Mouse (Mus musculus) midbrain, embryonic 15.5 days (tissue): ENCODE measurements around the gene Pid1. TPM values are rescaled to one million over a fixed set of nuclear protein-coding genes. Genes with fewer than 3 reads are reported as not detected.

Experiments
- ATAC-seq: fragments of 200-750 bp; cut with Nextera tagmentation; replicated peaks from 2 replicates; pipeline ENCODE4 v1.8.0; 2017; ENCODE audit warnings: moderate TSS enrichment
- H3K27ac ChIP-seq: fragments of 300-500 bp; sonication (generic); 2 replicates; pipeline ENCODE4 v1.5.1; 2015; ENCODE audit warnings: mild to moderate bottlenecking, inconsistent platforms
- H3K27me3 ChIP-seq: fragments of 300-500 bp; sonication (generic); replicated peaks from 2 replicates; pipeline ENCODE4 v1.6.1; 2015; ENCODE audit warnings: inconsistent platforms
- H3K36me3 ChIP-seq: fragments of 300-500 bp; sonication (generic); replicated peaks from 2 replicates; pipeline ENCODE4 v1.6.1; 2015; ENCODE audit warnings: inconsistent platforms
- H3K4me1 ChIP-seq: fragments of 300-500 bp; sonication (generic); 2 replicates; pipeline ENCODE4 v1.6.1; 2015; ENCODE audit warnings: inconsistent platforms
- H3K4me2 ChIP-seq: fragments of 300-500 bp; sonication (generic); 2 replicates; pipeline ENCODE4 v1.6.1; 2015; ENCODE audit warnings: inconsistent platforms, mild to moderate bottlenecking, moderate library complexity
- H3K4me3 ChIP-seq: fragments of 300-500 bp; sonication (generic); 2 replicates; pipeline ENCODE4 v1.5.1; 2015; ENCODE audit warnings: mild to moderate bottlenecking, inconsistent platforms
- H3K9ac ChIP-seq: fragments of 300-500 bp; sonication (generic); 2 replicates; pipeline ENCODE4 v1.6.1; 2015; ENCODE audit warnings: mild to moderate bottlenecking, inconsistent platforms
- H3K9me3 ChIP-seq: fragments of 300-500 bp; sonication (generic); 2 replicates; pipeline ENCODE4 v1.6.1; 2016; ENCODE audit warnings: inconsistent platforms
- WGBS: fragments of 180-500 bp; shearing (Covaris S2); methylation state at CpG from one replicate; pipeline ENCODE4 v1.1.7; 2015; ENCODE audit warnings: mixed read lengths; 5-methylcytosine and 5-hydroxymethylcytosine counted together
- polyA plus RNA-seq: library from polyadenylated mRNA; unstranded; fragments of >200 nt; fragmentation: Nextera tagmentation; extraction: Ambion mirVana; gene quantifications from 2 replicates; pipeline ENCODE4 v1.2.1, GENCODE M21; 2015

Pid1 gene
- polyA plus RNA-seq, 1 experiment from 2014 or later: 88.1 TPM

DNA sequence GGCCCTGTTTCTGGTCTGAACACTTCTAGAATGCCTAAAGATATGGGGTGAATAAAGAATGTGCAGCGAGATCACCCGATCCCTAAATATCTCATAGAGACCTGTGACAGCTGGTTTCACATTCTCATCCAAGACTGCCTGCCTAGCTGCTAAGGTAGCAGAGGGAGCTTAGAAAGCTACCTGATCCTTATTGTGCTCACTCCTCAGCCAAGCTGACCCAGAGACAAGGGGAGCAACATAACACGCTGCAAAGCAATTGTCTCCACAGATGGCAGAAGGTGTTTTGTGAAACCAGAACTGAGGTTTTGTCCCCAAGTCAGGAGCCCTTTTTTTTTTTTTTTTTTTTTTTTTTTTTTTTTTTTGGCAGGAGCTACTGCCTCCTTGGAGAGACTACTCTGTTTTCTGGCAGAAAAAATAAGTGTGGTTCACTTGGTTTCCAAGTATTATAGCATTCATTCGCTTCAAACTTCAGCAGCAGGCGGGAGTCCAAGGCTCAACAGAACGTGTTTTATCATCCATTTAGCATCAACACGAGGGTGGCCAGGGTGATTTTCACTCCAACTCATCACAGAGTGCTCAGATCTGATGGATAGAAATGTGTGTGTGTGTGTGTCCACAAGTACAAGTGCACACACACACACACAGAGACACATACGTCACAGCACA is 22.6 kb upstream of the Pid1 start:
- Histone ChIP-seq H3K4me2 (no peak overlapping the region), H3K36me3 (peaks cover 6% of the 10 kb centered on the region; the same call in 1 of the 2 replicates), H3K4me1 (0 out of 2 replicates have a peak, but pooled peaks cover 4% of the 10 kb centered on the region), H3K27me3 (no peaks in the 10 kb centered on the region), H3K4me3 (no peak overlapping the region), H3K9ac (no peak overlapping the region), H3K27ac (no peak overlapping the region), H3K9me3 (no peaks in the 10 kb centered on the region)
- 81% methylated on average over 8 of the region's 8 CpGs for WGBS
- no peak for ATAC-seq

DNA sequence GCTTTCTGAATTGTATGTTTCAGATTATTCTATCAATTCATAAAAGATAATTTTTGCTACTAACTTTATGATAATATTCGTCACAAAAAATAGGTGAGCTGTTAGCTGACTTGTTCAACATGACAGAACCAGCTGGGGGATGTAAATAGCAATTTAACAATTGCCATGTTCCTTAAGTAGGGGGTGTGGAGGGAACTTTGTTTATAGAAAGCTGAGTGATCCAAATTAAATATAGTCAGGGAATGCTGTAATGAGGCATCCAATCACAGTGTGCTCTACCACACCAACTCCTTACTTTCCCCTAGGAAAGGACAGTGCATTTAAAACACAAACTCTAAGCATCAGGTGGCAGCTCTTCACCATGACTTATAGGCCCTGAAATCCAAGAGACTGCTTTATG is 18.7 kb upstream of the Pid1 start:
- ATAC-seq: no peak
- Histone ChIP-seq H3K36me3 (peaks cover 6% of the 10 kb centered on the region; the same call in 1 of the 2 replicates), H3K9ac (no peak overlapping the region), H3K4me3 (no peak overlapping the region), H3K27ac (no peak overlapping the region), H3K27me3 (no peaks in the 10 kb centered on the region), H3K4me1 (0 out of 2 replicates have a peak, but pooled peaks cover 3% of the 10 kb centered on the region), H3K4me2 (no peak overlapping the region), H3K9me3 (no peaks in the 10 kb centered on the region)
- 84% methylated on average over 1 of the region's 1 CpGs for WGBS

DNA sequence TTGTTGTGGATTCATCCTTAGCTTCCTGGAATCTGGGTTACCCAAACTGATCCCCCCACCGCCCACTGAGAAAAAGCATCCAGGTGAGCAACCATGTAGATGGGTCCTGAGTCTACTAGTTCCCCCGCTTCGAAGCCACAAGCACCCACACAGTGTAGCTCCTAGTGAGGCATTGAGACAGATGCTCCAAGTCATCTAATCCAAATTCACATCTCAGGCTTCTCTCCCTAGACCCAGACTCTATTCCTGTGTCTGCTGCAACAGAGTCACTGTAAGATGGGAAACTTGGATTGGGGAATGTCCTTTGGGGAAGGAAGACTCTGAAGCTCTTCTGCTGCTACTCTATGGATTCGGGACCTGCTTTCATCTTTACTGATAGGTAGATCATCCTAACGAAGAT is 18.1 kb upstream of the Pid1 start:
- Histone ChIP-seq H3K27me3 (no peaks in the 10 kb centered on the region), H3K27ac (no peak overlapping the region), H3K9ac (no peak overlapping the region), H3K36me3 (peaks cover 6% of the 10 kb centered on the region; the same call in 1 of the 2 replicates), H3K4me3 (no peak overlapping the region), H3K4me1 (no peaks in the 10 kb centered on the region), H3K9me3 (no peaks in the 10 kb centered on the region), H3K4me2 (no peak overlapping the region)
- ATAC-seq: no peak
- WGBS: 96% methylated on average over 5 of the region's 5 CpGs

DNA sequence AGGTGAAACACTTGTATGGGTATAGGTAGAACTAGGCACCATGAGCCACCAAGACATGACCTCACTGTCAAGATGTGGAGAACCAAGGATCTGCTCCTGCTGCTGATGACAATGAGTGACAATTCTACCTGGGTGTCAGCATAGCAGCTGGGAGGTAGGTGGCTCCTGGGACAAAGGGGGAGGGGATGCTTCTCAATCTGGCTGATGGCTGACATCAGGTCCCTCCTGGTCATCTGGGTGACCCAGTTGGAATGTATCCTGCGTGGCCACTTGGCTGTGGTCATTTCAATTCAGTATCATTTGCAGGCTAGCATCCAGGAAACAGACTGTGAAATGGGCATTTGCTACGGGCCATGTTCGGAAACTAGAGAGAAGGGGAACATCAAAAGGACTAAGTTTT is 16.9 kb upstream of the Pid1 start:
- no peak overlapping the region for H3K27ac ChIP-seq
- peaks cover 6% of the 10 kb centered on the region; the same call in 1 of the 2 replicates for H3K36me3 ChIP-seq
- H3K4me2 ChIP-seq: no peak overlapping the region
- H3K4me1 ChIP-seq: no peaks in the 10 kb centered on the region
- H3K9me3 ChIP-seq: no peaks in the 10 kb centered on the region
- ATAC-seq: no peak
- no peak overlapping the region for H3K4me3 ChIP-seq
- H3K27me3 ChIP-seq: no peaks in the 10 kb centered on the region
- WGBS: 89% methylated on average over 3 of the region's 3 CpGs
- H3K9ac ChIP-seq: no peak overlapping the region

DNA sequence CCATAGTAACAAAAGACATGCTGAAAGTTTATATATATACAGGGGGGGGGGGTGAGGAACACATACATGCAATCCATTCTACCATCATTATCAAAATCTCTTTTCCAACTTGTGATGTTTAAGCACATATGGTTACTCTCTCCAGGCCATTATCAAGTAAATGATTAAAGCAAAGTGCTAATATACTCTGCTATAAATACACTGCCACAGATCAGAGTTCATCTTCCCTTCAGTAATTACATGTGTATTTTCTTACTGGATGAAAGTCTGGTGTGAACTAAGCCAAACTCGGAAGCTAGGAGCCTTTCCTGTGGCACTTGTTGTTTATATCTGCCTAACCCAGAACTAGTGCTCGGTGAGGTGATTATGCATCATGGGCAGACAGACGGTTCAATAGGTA is 3.8 kb upstream of the Pid1 start:
- Histone ChIP-seq H3K9ac (no peak overlapping the region), H3K27ac (no peak overlapping the region), H3K36me3 (no peaks in the 10 kb centered on the region), H3K4me1 (peaks cover 6% of the 10 kb centered on the region), H3K27me3 (no peaks in the 10 kb centered on the region), H3K9me3 (no peaks in the 10 kb centered on the region), H3K4me2 (no peak overlapping the region), H3K4me3 (no peak overlapping the region)
- no peak for ATAC-seq
- 86% methylated on average over 3 of the region's 3 CpGs for WGBS

DNA sequence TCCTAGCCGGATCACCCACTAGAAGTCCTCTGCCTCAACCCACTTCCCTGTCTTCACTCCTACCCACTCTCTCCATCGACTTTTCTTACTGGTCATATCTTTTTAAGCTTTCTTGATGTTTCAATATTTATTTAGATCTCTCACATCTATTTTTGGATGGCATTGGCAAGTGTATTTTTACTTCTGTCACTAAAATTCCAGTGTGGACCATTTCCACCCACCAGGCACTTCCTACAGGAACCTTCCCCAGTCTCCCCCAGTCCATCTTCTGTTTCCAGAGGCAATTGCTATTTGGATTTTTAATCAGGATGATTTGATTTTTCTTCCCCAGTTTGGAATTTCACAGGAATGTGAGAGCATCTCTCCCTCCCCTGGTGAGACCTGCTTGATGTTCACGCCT is 2.6 kb upstream of the Pid1 start:
- no peak overlapping the region for H3K27ac ChIP-seq
- no peaks in the 10 kb centered on the region for H3K27me3 ChIP-seq
- H3K4me3 ChIP-seq: no peak overlapping the region
- no peak for ATAC-seq
- no peak overlapping the region for H3K9ac ChIP-seq
- 77% methylated on average over 3 of the region's 3 CpGs for WGBS
- H3K9me3 ChIP-seq: no peaks in the 10 kb centered on the region
- H3K4me1 ChIP-seq: peaks cover 6% of the 10 kb centered on the region
- H3K36me3 ChIP-seq: no peaks in the 10 kb centered on the region
- H3K4me2 ChIP-seq: no peak overlapping the region

DNA sequence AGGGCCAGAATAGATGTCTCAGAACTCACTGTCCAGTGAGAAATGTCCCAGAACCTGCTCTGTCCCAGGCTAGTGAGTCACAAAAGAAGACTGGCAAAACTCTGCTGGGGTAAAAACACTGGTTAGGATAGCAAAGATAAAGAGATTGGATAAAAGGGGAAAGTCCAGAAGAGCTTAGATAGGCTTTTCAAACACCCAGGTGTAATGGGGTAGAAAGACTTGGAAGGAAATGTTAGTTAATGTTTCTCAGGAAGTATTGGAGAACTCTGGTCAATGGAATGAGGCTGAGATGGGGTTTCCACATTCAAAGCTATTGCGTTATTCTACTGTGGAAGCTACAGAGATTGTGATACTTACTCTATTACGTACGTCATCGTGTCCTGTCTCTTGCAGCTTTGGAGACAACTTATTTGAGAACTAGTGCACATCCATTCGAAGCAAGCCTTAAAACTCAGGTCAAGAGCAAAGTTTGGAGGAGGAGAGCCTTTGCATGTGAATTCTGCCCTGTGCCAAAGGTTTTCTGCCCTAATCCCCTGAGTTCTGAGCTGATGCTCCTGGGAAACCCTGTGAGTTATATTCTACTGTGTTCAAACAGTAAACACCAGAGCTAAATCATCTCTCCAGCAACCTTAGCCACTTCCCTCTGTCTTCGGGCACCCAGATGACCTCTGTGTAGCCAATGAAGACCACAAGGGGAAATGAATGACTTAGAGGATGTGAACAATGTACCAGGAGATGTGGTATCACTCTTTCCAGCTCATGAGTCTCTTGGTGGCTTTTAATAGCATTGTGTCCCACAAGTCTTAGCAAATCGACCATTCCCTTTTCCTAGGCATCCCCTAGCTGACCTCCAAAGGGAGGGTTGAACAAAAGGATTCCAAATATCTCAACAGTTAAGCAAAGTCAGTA is 1.0 kb downstream of the Pid1 start:
- no peak overlapping the region for H3K4me2 ChIP-seq
- ATAC-seq: no peak
- no peaks in the 10 kb centered on the region for H3K9me3 ChIP-seq
- no peak overlapping the region for H3K9ac ChIP-seq
- peaks cover 6% of the 10 kb centered on the region for H3K4me1 ChIP-seq
- no peaks in the 10 kb centered on the region for H3K27me3 ChIP-seq
- H3K27ac ChIP-seq: no peak overlapping the region
- 88% methylated on average over 7 of the region's 7 CpGs for WGBS
- H3K4me3 ChIP-seq: no peak overlapping the region
- no peaks in the 10 kb centered on the region for H3K36me3 ChIP-seq

DNA sequence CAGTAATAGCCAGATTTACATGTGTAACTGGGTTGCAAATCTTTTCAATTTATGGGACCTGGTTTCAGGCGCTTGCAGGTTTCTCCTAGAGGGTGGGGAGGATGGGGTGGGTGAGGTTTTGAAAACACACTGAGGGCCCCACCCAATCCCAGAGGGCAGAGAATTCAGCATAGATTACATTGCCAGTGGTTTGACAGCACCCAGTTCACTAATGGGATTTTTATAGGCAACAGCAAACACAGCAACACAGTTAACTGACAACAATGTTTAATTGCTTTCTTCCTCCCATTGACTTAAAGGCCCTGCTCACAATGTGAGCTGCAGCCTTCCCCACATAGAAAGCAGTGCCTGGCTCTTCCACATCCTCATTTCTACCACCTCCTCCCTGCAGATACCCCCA is 1.8 kb downstream of the Pid1 start:
- Histone ChIP-seq H3K9me3 (no peaks in the 10 kb centered on the region), H3K4me2 (no peak overlapping the region), H3K27ac (no peak overlapping the region), H3K27me3 (no peaks in the 10 kb centered on the region), H3K4me3 (no peak overlapping the region), H3K9ac (no peak overlapping the region), H3K4me1 (peaks cover 6% of the 10 kb centered on the region), H3K36me3 (no peaks in the 10 kb centered on the region)
- no peak for ATAC-seq
- WGBS: 96% methylated on average over 1 of the region's 1 CpGs

DNA sequence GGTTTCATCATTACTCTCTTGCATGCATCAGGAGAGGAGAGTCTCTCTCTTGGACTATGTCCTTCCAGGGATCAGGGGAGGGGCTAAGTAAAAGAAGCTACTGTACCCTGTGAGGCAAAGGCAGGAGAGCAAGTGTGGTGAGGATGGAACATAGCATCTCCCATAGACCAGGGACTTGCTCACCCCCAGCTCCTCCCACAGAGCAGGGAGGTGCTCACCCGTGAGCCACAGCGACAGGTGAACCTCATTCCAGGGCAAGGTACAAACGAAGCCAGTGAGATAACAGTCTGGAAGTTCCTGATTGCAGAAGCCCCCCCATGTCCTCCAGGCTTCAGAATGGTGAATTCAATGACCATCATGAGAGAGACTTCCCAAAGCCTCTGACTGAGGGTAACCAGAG is 2.6 kb downstream of the Pid1 start:
- Histone ChIP-seq H3K4me2 (no peak overlapping the region), H3K9ac (no peak overlapping the region), H3K4me3 (no peak overlapping the region), H3K9me3 (no peaks in the 10 kb centered on the region), H3K4me1 (peaks cover 6% of the 10 kb centered on the region), H3K27ac (no peak overlapping the region), H3K27me3 (no peaks in the 10 kb centered on the region), H3K36me3 (no peaks in the 10 kb centered on the region)
- no peak for ATAC-seq
- WGBS: 89% methylated on average over 3 of the region's 3 CpGs

DNA sequence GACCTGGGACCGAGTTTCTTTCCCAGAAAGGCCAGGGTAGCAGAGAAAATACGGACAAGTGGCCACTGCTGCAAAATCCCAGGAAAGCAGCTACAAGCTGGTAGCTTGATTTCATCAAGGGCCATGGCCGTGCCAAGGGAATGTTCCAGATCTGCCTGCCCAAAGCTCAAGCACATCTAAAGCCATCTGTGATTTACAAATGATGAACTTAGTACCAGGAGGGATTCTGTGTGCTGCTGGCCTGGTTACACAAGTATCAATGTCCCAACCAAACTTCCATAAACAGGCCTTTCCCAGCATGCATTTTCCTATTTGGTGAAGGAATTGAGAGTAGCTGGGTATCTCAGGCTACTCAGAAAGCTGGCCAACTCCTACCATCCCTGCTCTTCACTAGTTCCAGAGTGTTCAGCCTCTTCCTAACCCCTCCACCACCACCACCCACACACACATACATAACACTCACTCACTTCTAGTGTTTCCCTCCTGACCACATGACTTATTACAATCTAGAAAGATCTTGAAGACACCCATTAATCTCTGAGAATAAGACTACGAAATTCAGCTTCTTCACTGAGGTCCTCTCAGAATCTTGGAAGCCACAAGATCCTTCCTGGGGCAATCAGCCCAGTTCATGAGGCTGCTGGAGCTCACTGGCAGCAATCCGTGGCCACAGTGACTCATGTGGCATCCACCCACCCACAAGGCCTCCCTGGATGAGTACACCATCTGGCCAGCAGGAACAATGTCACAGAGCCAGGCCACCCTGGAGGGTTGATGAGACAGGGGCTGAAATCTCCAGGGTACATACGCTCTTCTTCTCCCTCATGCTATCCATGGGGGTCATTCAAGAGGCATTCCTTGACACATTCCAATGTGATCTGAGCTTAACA is 4.1 kb downstream of the Pid1 start:
- WGBS: 88% methylated on average over 6 of the region's 6 CpGs

DNA sequence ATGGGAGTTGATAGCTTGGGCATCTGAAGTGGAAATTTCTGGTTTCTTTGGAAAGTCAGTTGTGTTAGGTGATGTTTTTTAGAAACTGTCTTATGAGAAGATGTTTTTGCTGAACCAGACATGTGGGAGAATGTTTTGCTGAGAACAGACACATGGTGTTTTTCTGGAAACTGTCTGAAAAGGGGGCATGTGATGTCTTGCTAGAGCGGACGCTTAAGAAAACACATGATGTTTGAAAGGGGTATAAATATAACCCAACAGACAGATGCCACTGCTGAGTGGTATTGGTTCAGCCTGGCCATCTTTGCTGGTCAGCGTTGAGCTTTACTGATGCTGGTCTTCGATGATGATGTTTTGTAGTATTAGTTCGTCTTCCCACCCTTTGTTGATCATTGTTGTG is 6.8 kb downstream of the Pid1 start:
- no peaks in the 10 kb centered on the region for H3K36me3 ChIP-seq
- no peak for ATAC-seq
- 93% methylated on average over 5 of the region's 5 CpGs for WGBS

More for the DNA sequence above, 4.1 kb downstream of the Pid1 start:
- no peak for ATAC-seq
- Histone ChIP-seq H3K4me3 (no peak overlapping the region), H3K4me2 (no peak overlapping the region), H3K27me3 (no peaks in the 10 kb centered on the region), H3K27ac (no peak overlapping the region), H3K4me1 (no peaks in the 10 kb centered on the region; the same call in 1 of the 2 replicates), H3K36me3 (no peaks in the 10 kb centered on the region), H3K9me3 (no peaks in the 10 kb centered on the region), H3K9ac (no peak overlapping the region)

DNA sequence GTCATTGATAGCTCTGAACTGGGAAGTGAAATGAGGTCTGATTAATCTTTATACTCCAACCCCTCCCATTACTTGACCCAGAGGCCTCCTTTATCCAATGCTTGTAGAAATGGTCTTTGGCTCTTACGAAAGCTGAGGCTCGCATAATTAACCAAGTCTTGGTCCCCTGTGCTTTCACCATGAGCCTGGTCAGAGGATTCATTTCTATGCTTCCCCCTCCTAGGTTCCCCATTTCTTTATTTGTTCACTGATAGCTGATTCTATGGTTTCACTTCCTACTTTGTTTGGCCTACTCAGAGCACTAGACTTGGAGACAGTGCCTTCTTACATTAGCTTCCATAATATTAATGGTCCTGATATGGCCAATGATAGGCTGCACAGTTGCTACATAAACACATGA is 13.7 kb downstream of the Pid1 start:
- Histone ChIP-seq H3K36me3 (no peaks in the 10 kb centered on the region), H3K27me3 (no peaks in the 10 kb centered on the region), H3K9ac (no peak overlapping the region), H3K4me1 (no peaks in the 10 kb centered on the region), H3K4me2 (no peak overlapping the region), H3K9me3 (no peaks in the 10 kb centered on the region), H3K4me3 (no peak overlapping the region), H3K27ac (no peak overlapping the region)
- WGBS: 90% methylated on average over 2 of the region's 2 CpGs
- no peak for ATAC-seq

More for the DNA sequence above, 6.8 kb downstream of the Pid1 start:
- no peak overlapping the region for H3K27ac ChIP-seq
- no peak overlapping the region for H3K9ac ChIP-seq
- H3K4me1 ChIP-seq: no peaks in the 10 kb centered on the region
- no peak overlapping the region for H3K4me3 ChIP-seq
- H3K4me2 ChIP-seq: no peak overlapping the region
- no peaks in the 10 kb centered on the region for H3K27me3 ChIP-seq
- no peaks in the 10 kb centered on the region for H3K9me3 ChIP-seq
